Mouse (Mus musculus): ENCODE data around the gene Actrt2. TPM values are rescaled to one million over a fixed set of nuclear protein-coding genes. Genes with fewer than 3 reads are reported as not detected.

Gene Actrt2
- polyA plus RNA-seq, 1 experiment from 2014 or later, result not detected

GRCm38 (mm10) chr4:154637468-154638319 lies 30.0 kb downstream of the Actrt2 start:
- Histone ChIP-seq H3K4me3 (replicated peaks) (peak overlapping the region; percentile 93), H3K27me3 (peaks cover 39% of the 10 kb centered on the region), H3K36me3 (peaks cover 6% of the 10 kb centered on the region; the same call in 1 of the 2 replicates), H3K4me1 (replicated peaks) (peaks cover 60% of the 10 kb centered on the region), H3K9me3 (no peaks in the 10 kb centered on the region), H3K4me2 (peak overlapping the region; percentile 82), H3K27ac (peak overlapping the region; percentile 100), H3K9ac (replicated peaks) (peak overlapping the region; percentile 100)
- no peak for ATAC-seq (ENCODE audit: insufficient number of reproducible peaks, insufficient read depth, low FRiP score, low TSS enrichment, low read depth)
- under 1% methylated on average over 60 of the region's 73 CpGs for WGBS

- H3K27ac ChIP-seq, result peak within 1 kb of the TSS; percentile 100
- H3K4me2 ChIP-seq, result peak within 1 kb of the TSS; percentile 82
- ATAC-seq (ENCODE audit: insufficient number of reproducible peaks, insufficient read depth, low FRiP score, low TSS enrichment, low read depth), result peak; percentile 17
- peaks cover 34% of the 10 kb centered on the region; the same call in 1 of the 2 replicates for H3K27me3 ChIP-seq
- H3K36me3 ChIP-seq, result peaks cover 9% of the 10 kb centered on the region; the same call in 1 of the 2 replicates
- H3K9me3 ChIP-seq, result no peaks in the 10 kb centered on the region
- H3K9ac ChIP-seq (replicated peaks), result peak within 1 kb of the TSS; percentile 100
- peaks cover 59% of the 10 kb centered on the region for H3K4me1 ChIP-seq (replicated peaks)
- WGBS, result under 1% methylated on average over 47 of the region's 47 CpGs
- peak within 1 kb of the TSS; percentile 93 for H3K4me3 ChIP-seq (replicated peaks)
Measured at GRCm38 (mm10) chr4:154636721-154637311, 30.9 kb downstream of the Actrt2 start, which contains the start of gene Prdm16. Gene Prdm16 (minus strand): TSS chr4:154636873.

- ATAC-seq (ENCODE audit: insufficient number of reproducible peaks, insufficient read depth, low FRiP score, low TSS enrichment, low read depth), result peak; percentile 54
- peak overlapping the region; percentile 100 for H3K27ac ChIP-seq
- H3K27me3 ChIP-seq, result peaks cover 32% of the 10 kb centered on the region; the same call in 1 of the 2 replicates
- H3K4me1 ChIP-seq (replicated peaks), result peaks cover 59% of the 10 kb centered on the region
- WGBS, result 0% methylated on average over 27 of the region's 30 CpGs
- peaks cover 10% of the 10 kb centered on the region; the same call in 1 of the 2 replicates for H3K36me3 ChIP-seq
- peak overlapping the region; percentile 93 for H3K4me3 ChIP-seq (replicated peaks)
- H3K4me2 ChIP-seq, result peak overlapping the region; percentile 82
- peak overlapping the region; percentile 100 for H3K9ac ChIP-seq (replicated peaks)
- no peaks in the 10 kb centered on the region for H3K9me3 ChIP-seq
Measured at GRCm38 (mm10) chr4:154636053-154636433, 31.6 kb downstream of the Actrt2 start.

- Histone ChIP-seq H3K4me3 (replicated peaks) (peak overlapping the region; percentile 93), H3K4me1 (replicated peaks) (peaks cover 59% of the 10 kb centered on the region), H3K9me3 (no peaks in the 10 kb centered on the region), H3K27ac (peak overlapping the region; percentile 100), H3K9ac (replicated peaks) (peak overlapping the region; percentile 100), H3K36me3 (peaks cover 10% of the 10 kb centered on the region; the same call in 1 of the 2 replicates), H3K4me2 (peak overlapping the region; percentile 82), H3K27me3 (peaks cover 28% of the 10 kb centered on the region; the same call in 1 of the 2 replicates)
- under 1% methylated on average over 94 of the region's 94 CpGs for WGBS
- 0 out of 2 replicates have a peak, but pooled peaks have one; percentile 21 for ATAC-seq (ENCODE audit: insufficient number of reproducible peaks, insufficient read depth, low FRiP score, low TSS enrichment, low read depth)
Measured at GRCm38 (mm10) chr4:154635241-154636052, 32.2 kb downstream of the Actrt2 start.

- no peak for ATAC-seq (ENCODE audit: insufficient number of reproducible peaks, insufficient read depth, low FRiP score, low TSS enrichment, low read depth)
- Histone ChIP-seq H3K4me1 (replicated peaks) (peaks cover 59% of the 10 kb centered on the region), H3K9me3 (no peaks in the 10 kb centered on the region)
Measured at GRCm38 (mm10) chr4:154634470-154635240, 33.0 kb downstream of the Actrt2 start.

GRCm38 (mm10) chr4:154634001-154634400 lies 33.7 kb downstream of the Actrt2 start:
- H3K36me3 ChIP-seq, result peaks cover 10% of the 10 kb centered on the region; the same call in 1 of the 2 replicates
- WGBS, result 14% methylated on average over 3 of the region's 3 CpGs
- peak overlapping the region; percentile 100 for H3K27ac ChIP-seq
- H3K4me3 ChIP-seq (replicated peaks), result peak overlapping the region; percentile 93
- no peaks in the 10 kb centered on the region for H3K9me3 ChIP-seq
- peaks cover 13% of the 10 kb centered on the region; the same call in 1 of the 2 replicates for H3K27me3 ChIP-seq
- ATAC-seq (ENCODE audit: insufficient number of reproducible peaks, insufficient read depth, low FRiP score, low TSS enrichment, low read depth), result no peak
- peak overlapping the region; percentile 82 for H3K4me2 ChIP-seq
- H3K9ac ChIP-seq (replicated peaks), result peak overlapping the region; percentile 100
- H3K4me1 ChIP-seq (replicated peaks), result peaks cover 59% of the 10 kb centered on the region

More at GRCm38 (mm10) chr4:154634470-154635240, 33.0 kb downstream of the Actrt2 start:
- H3K9ac ChIP-seq (replicated peaks), result peak overlapping the region; percentile 100
- H3K4me3 ChIP-seq (replicated peaks), result peak overlapping the region; percentile 93
- 3% methylated on average over 44 of the region's 44 CpGs for WGBS
- peaks cover 10% of the 10 kb centered on the region; the same call in 1 of the 2 replicates for H3K36me3 ChIP-seq
- H3K27me3 ChIP-seq, result peaks cover 20% of the 10 kb centered on the region; the same call in 1 of the 2 replicates
- H3K4me2 ChIP-seq, result peak overlapping the region; percentile 82
- H3K27ac ChIP-seq, result peak overlapping the region; percentile 100

- peaks cover 10% of the 10 kb centered on the region; the same call in 1 of the 2 replicates for H3K36me3 ChIP-seq
- peaks cover 11% of the 10 kb centered on the region; the same call in 1 of the 2 replicates for H3K27me3 ChIP-seq
- peak overlapping the region; percentile 100 for H3K9ac ChIP-seq (replicated peaks)
- 16% methylated on average over 14 of the region's 14 CpGs for WGBS
- H3K9me3 ChIP-seq, result no peaks in the 10 kb centered on the region
- peak overlapping the region; percentile 100 for H3K27ac ChIP-seq
- no peak for ATAC-seq (ENCODE audit: insufficient number of reproducible peaks, insufficient read depth, low FRiP score, low TSS enrichment, low read depth)
- H3K4me3 ChIP-seq (replicated peaks), result peak overlapping the region; percentile 93
- peak overlapping the region; percentile 82 for H3K4me2 ChIP-seq
- peaks cover 66% of the 10 kb centered on the region for H3K4me1 ChIP-seq (replicated peaks)
Measured at GRCm38 (mm10) chr4:154632800-154633764, 34.6 kb downstream of the Actrt2 start.

- Histone ChIP-seq H3K4me2 (peak overlapping the region; percentile 82), H3K27ac (peak overlapping the region; percentile 62), H3K9me3 (no peaks in the 10 kb centered on the region), H3K27me3 (peaks cover 11% of the 10 kb centered on the region; the same call in 1 of the 2 replicates), H3K4me1 (replicated peaks) (peaks cover 89% of the 10 kb centered on the region), H3K4me3 (replicated peaks) (peak overlapping the region; percentile 93), H3K9ac (replicated peaks) (peak overlapping the region; percentile 100; the same call in 1 of the 2 replicates), H3K36me3 (peaks cover 13% of the 10 kb centered on the region; the same call in 1 of the 2 replicates)
- no peak for ATAC-seq (ENCODE audit: insufficient number of reproducible peaks, insufficient read depth, low FRiP score, low TSS enrichment, low read depth)
- 47% methylated on average over 3 of the region's 3 CpGs for WGBS
Measured at GRCm38 (mm10) chr4:154630763-154631162, 36.9 kb downstream of the Actrt2 start.

Measured in limb, embryonic 12.5 days (tissue).